Mouse (Mus musculus) liver, adult 2 months (tissue): Measurements from ENCODE around the gene Serpinb9. TPM values are rescaled to one million over a fixed set of nuclear protein-coding genes. Genes with fewer than 3 reads are reported as not detected.

ENCODE experiments used
- DNase-seq: peaks from one replicate; pipeline ENCODE4 v3.0.0-alpha.2; 2011; ENCODE audit warnings: low read depth, low spot score; ENCODE audit errors: extremely low read depth
- H3K27ac ChIP-seq: fragments of 200-500 bp; replicated peaks from 2 replicates; pipeline ENCODE4 v1.5.1; 2012; ENCODE audit warnings: low read depth, mild to moderate bottlenecking, control low read depth, inconsistent platforms, low read length; ENCODE audit not compliant: insufficient read depth
- H3K27me3 ChIP-seq: fragments of 200-500 bp; 2 replicates; pipeline ENCODE4 v1.6.1; 2012; ENCODE audit warnings: mild to moderate bottlenecking, moderate library complexity, low read length, inconsistent platforms; ENCODE audit not compliant: control insufficient read depth, insufficient read depth
- H3K36me3 ChIP-seq: fragments of 200-500 bp; 2 replicates; pipeline ENCODE4 v1.6.1; 2012; ENCODE audit warnings: low read length, inconsistent platforms; ENCODE audit not compliant: control insufficient read depth, insufficient read depth
- H3K4me1 ChIP-seq: fragments of 200-500 bp; 2 replicates; pipeline ENCODE4 v1.6.1; 2011; ENCODE audit warnings: low read length; ENCODE audit not compliant: control insufficient read depth, insufficient read depth
- H3K4me3 ChIP-seq: fragments of 200-500 bp; 2 replicates; pipeline ENCODE4 v1.5.1; 2011; ENCODE audit warnings: low read depth, mild to moderate bottlenecking, control low read depth, low read length, moderate library complexity; ENCODE audit not compliant: insufficient read depth
- H3K79me2 ChIP-seq: fragments of 200-500 bp; 2 replicates; pipeline ENCODE4 v1.6.1; 2012; ENCODE audit warnings: inconsistent platforms, mild to moderate bottlenecking, low read length, moderate library complexity; ENCODE audit not compliant: control insufficient read depth, insufficient read depth
- H3K9ac ChIP-seq: fragments of 200-500 bp; 2 replicates; pipeline ENCODE4 v1.6.1; 2012; ENCODE audit warnings: low read depth, mild to moderate bottlenecking, control low read depth, inconsistent platforms, low read length
- CTCF ChIP-seq: fragments of 200-500 bp; IDR thresholded peaks from 2 replicates; pipeline ENCODE4 v1.5.1; 2011; ENCODE audit warnings: low read depth, low read length, control low read depth
- POLR2A ChIP-seq: fragments of 200-500 bp; IDR thresholded peaks from 2 replicates; pipeline ENCODE4 v1.6.1; 2011; ENCODE audit warnings: low read length, control low read depth; ENCODE audit not compliant: insufficient read depth; ENCODE audit errors: extremely low read depth
- WGBS: fragments of 180-500 bp; shearing (Covaris S2); methylation state at CpG from one replicate; pipeline ENCODE4 v1.1.7; 2018; 5-methylcytosine and 5-hydroxymethylcytosine counted together
- polyA plus RNA-seq: library from polyadenylated mRNA; depleted of rRNA; stranded (reverse); fragments of >200 nt; gene quantifications from 2 replicates; pipeline ENCODE4 v1.2.3, GENCODE M21; 2012
- total RNA-seq: library from RNA; depleted of rRNA; stranded (reverse); fragments of >200 nt; gene quantifications from 2 replicates; pipeline ENCODE4 v1.2.3, GENCODE M21; 2014

Serpinb9 gene
- total and polyA plus RNA-seq, 2 experiments: 2.6 to 11.9 TPM

DNA sequence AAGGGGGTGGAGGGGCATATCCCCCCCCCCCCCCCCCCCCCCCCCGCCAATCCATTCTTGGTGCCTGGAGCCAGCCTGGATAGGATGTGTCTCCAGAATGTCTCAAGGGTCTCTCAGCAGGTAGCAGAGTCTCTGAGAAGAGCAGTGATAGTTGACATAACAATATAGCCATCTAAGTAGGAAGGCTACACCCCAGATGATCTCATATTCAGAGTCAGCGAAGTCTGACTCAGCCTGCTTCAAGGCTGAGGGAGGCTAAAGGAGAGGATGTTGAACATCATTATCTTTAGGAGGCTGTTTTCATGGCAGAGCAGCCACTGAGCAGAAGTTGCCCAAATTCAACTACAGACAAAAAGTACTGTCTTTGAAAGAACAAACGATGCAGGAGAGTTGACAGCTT is 27.2 kb downstream of the Serpinb9 start:
- no peaks in the 10 kb centered on the region for H3K27me3 ChIP-seq
- no peak overlapping the region for H3K4me3 ChIP-seq
- no peaks in the 10 kb centered on the region for H3K36me3 ChIP-seq
- H3K79me2 ChIP-seq: no peaks in the 10 kb centered on the region
- DNase-seq: no peak
- H3K27ac ChIP-seq: no peak overlapping the region
- no peaks in the 10 kb centered on the region for H3K4me1 ChIP-seq
- TF ChIP-seq POLR2A (no peak), CTCF (no peak)
- WGBS: 74% methylated on average over 3 of the region's 3 CpGs
- H3K9ac ChIP-seq: no peak overlapping the region

DNA sequence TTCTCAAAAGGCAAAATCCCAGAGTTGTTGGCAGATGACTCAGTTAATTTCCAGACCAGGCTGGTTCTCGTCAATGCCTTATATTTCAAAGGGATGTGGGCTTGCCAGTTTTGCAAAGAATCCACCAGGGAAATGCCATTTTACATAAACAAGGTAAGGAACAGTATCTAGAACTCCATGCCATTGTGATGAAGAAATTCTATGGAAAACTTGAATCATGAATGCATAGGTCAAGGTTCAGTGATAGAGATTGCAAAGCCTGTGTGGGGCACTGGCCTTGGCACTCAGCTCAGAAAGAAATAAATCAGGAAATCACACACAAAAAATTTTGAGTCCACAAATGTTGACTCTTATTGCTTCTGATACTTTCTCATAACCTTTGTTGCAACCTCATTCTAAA is 32.5 kb downstream of the Serpinb9 start:
- Histone ChIP-seq H3K27ac (no peak overlapping the region), H3K9ac (no peak overlapping the region), H3K36me3 (no peaks in the 10 kb centered on the region), H3K4me3 (no peak overlapping the region), H3K27me3 (no peaks in the 10 kb centered on the region), H3K4me1 (no peaks in the 10 kb centered on the region), H3K79me2 (no peaks in the 10 kb centered on the region)
- no peak for DNase-seq
- TF ChIP-seq POLR2A (no peak), CTCF (no peak)
- 80% methylated on average over 1 of the region's 1 CpGs for WGBS

DNA sequence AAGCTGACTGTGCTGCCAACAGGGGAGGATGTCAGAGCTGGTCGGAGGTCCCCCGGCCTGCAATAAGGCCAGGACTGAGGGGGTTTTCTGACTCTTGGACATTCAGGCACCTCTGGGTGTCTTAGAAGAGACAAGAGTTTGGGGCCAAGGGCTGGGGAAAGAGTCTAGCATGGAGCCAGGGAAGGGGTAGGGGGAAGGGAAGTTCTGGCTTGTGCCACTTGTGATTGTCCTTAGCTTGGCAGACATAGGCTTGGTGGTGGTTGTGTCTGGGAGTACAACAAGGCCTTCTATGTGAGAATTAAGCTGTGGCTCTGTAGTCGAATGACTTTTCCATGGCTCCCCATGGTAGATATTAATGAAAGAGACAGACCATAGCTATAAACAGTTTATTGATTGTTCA is 40.5 kb downstream of the Serpinb9 start:
- DNase-seq: no peak
- no peak overlapping the region for H3K27ac ChIP-seq
- H3K4me1 ChIP-seq: no peaks in the 10 kb centered on the region
- no peak overlapping the region for H3K9ac ChIP-seq
- TF ChIP-seq CTCF (no peak), POLR2A (no peak)
- H3K27me3 ChIP-seq: no peaks in the 10 kb centered on the region
- no peaks in the 10 kb centered on the region for H3K36me3 ChIP-seq
- H3K4me3 ChIP-seq: no peak overlapping the region
- H3K79me2 ChIP-seq: no peaks in the 10 kb centered on the region
- 92% methylated on average over 3 of the region's 3 CpGs for WGBS

DNA sequence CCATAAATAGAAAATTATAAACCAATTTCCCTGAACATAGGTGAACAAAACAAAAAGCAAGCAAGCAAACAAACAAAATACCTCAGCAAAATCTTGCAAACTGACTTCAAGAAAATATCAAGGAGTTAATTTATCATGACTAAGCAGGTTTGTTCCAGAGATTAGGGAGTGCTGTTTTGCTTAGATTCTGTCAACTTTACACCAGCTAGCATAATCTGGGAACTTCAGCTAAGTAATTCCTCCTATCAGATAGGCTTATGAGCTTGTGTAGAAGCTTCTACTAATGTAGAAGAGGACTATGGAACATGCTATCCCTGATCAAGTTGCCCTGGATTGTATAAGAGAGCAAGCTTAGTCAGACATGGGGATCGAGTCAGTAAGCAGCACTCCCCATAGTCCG is 44.2 kb downstream of the Serpinb9 start:
- Histone ChIP-seq H3K9ac (no peak overlapping the region), H3K27me3 (no peaks in the 10 kb centered on the region), H3K79me2 (no peaks in the 10 kb centered on the region), H3K4me3 (no peak overlapping the region), H3K4me1 (no peaks in the 10 kb centered on the region), H3K27ac (no peak overlapping the region), H3K36me3 (no peaks in the 10 kb centered on the region)
- WGBS: 82% methylated on average over 2 of the region's 2 CpGs
- TF ChIP-seq POLR2A: no peak
- no peak for TF ChIP-seq CTCF
- no peak for DNase-seq

DNA sequence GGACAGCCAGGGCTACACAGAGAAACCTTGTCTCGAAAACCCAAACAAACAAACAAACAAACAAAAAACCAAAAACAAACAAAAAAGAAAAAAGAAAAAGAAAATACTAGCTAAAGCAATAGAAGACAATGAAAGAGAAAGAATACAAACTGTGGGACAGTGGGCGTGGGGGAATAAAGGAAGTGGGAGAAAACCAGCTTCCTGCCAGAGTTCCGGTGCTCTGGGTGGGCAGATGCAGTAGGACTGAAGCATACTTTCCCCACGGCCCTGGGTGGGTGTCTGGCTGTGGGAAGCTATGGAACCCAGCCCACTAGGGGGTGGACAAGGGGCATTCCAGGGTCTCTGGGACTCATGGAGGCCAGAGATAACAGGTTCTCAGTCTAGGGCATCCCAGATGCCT is 45.1 kb downstream of the Serpinb9 start:
- Histone ChIP-seq H3K79me2 (no peaks in the 10 kb centered on the region), H3K4me1 (no peaks in the 10 kb centered on the region), H3K27me3 (no peaks in the 10 kb centered on the region), H3K9ac (no peak overlapping the region), H3K36me3 (no peaks in the 10 kb centered on the region), H3K4me3 (no peak overlapping the region), H3K27ac (no peak overlapping the region)
- 62% methylated on average over 4 of the region's 4 CpGs for WGBS
- DNase-seq: no peak
- TF ChIP-seq POLR2A: no peak

DNA sequence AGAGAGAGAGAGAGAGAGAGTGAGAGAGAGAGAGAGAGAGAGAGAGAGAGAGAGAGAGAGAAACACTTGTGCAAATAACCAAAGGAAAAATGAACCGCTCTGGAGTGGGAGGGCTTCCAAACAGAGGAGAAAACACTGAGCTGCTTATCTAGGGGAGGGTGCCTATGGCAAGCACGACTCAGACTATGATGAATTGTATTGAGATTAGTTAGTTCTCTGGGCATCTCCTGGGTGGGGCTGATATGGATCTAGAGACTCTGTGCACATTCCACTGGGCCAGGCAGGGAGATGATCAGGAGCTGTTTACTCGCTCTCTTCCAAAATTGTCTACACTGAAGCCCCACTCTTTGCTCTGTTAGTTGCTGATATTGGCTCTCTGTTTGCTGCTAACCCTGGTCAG is 48.6 kb downstream of the Serpinb9 start:
- Histone ChIP-seq H3K27me3 (no peaks in the 10 kb centered on the region), H3K4me3 (no peak overlapping the region), H3K36me3 (no peaks in the 10 kb centered on the region), H3K79me2 (no peaks in the 10 kb centered on the region), H3K4me1 (no peaks in the 10 kb centered on the region), H3K27ac (no peak overlapping the region), H3K9ac (no peak overlapping the region)
- no peak for DNase-seq
- WGBS: 40% methylated on average over 3 of the region's 3 CpGs
- TF ChIP-seq POLR2A: no peak
- TF ChIP-seq CTCF: no peak
